Mouse (Mus musculus) embryonic facial prominence, embryonic 13.5 days (tissue): ENCODE results near the gene Kel. TPM values are rescaled to one million over a fixed set of nuclear protein-coding genes. Genes with fewer than 3 reads are reported as not detected.

Source experiments
- ATAC-seq: fragments of 200-750 bp; cut with Nextera tagmentation; 2 replicates; pipeline ENCODE4 v1.8.0; 2017; ENCODE audit warnings: low read depth; ENCODE audit not compliant: insufficient number of reproducible peaks, insufficient read depth, low FRiP score, low TSS enrichment
- H3K27ac ChIP-seq: fragments of 300-500 bp; sonication (generic); 2 replicates; pipeline ENCODE4 v1.5.1; 2015; ENCODE audit warnings: moderate library complexity, mild to moderate bottlenecking, inconsistent platforms
- H3K27me3 ChIP-seq: fragments of 300-500 bp; sonication (generic); 2 replicates; pipeline ENCODE4 v1.6.1; 2015; ENCODE audit warnings: mild to moderate bottlenecking, inconsistent platforms
- H3K36me3 ChIP-seq: fragments of 300-500 bp; sonication (generic); 2 replicates; pipeline ENCODE4 v1.6.1; 2015; ENCODE audit warnings: mild to moderate bottlenecking, inconsistent platforms
- H3K4me1 ChIP-seq: fragments of 300-500 bp; sonication (generic); 2 replicates; pipeline ENCODE4 v1.6.1; 2015; ENCODE audit warnings: inconsistent platforms
- H3K4me2 ChIP-seq: fragments of 300-500 bp; sonication (generic); 2 replicates; pipeline ENCODE4 v1.6.1; 2015; ENCODE audit warnings: moderate library complexity, mild to moderate bottlenecking, inconsistent platforms
- H3K4me3 ChIP-seq: fragments of 300-500 bp; sonication (generic); 2 replicates; pipeline ENCODE4 v1.5.1; 2015; ENCODE audit warnings: mild to moderate bottlenecking, inconsistent platforms
- H3K9ac ChIP-seq: fragments of 300-500 bp; sonication (generic); 2 replicates; pipeline ENCODE4 v1.6.1; 2015; ENCODE audit warnings: mild to moderate bottlenecking, inconsistent platforms
- H3K9me3 ChIP-seq: fragments of 300-500 bp; sonication (generic); 2 replicates; pipeline ENCODE4 v1.6.1; 2016; ENCODE audit warnings: inconsistent platforms
- WGBS: fragments of 180-500 bp; shearing (Covaris S2); methylation state at CpG from one replicate; pipeline ENCODE4 v1.1.7; 2015; ENCODE audit warnings: mixed read lengths; 5-methylcytosine and 5-hydroxymethylcytosine counted together
- polyA plus RNA-seq: library from polyadenylated mRNA; unstranded; fragments of >200 nt; fragmentation: Nextera tagmentation; extraction: Ambion mirVana; gene quantifications from 2 replicates; pipeline ENCODE4 v1.2.1, GENCODE M21; 2015

Kel gene
- polyA plus RNA-seq, 1 experiment from 2014 or later: 1.3 TPM

GRCm38 (mm10) chr6:41685596-41685995 lies 18.5 kb downstream of the Kel start:
- no peaks in the 10 kb centered on the region for H3K4me1 ChIP-seq
- 81% methylated on average over 3 of the region's 3 CpGs for WGBS
- H3K9ac ChIP-seq: no peak overlapping the region
- no peak overlapping the region for H3K4me3 ChIP-seq
- H3K36me3 ChIP-seq: no peaks in the 10 kb centered on the region
- H3K4me2 ChIP-seq: no peak overlapping the region
- no peaks in the 10 kb centered on the region for H3K9me3 ChIP-seq
- ATAC-seq: no peak
- no peak overlapping the region for H3K27ac ChIP-seq
- no peaks in the 10 kb centered on the region for H3K27me3 ChIP-seq

GRCm38 (mm10) chr6:41684911-41685310 lies 19.2 kb downstream of the Kel start:
- no peaks in the 10 kb centered on the region for H3K4me1 ChIP-seq
- no peak for ATAC-seq
- no peaks in the 10 kb centered on the region for H3K9me3 ChIP-seq
- no peak overlapping the region for H3K4me3 ChIP-seq
- WGBS: 86% methylated on average over 5 of the region's 5 CpGs
- no peaks in the 10 kb centered on the region for H3K36me3 ChIP-seq
- H3K4me2 ChIP-seq: no peak overlapping the region
- no peak overlapping the region for H3K27ac ChIP-seq
- H3K9ac ChIP-seq: no peak overlapping the region
- H3K27me3 ChIP-seq: no peaks in the 10 kb centered on the region

GRCm38 (mm10) chr6:41684131-41684530 lies 20.0 kb downstream of the Kel start, which contains the start of gene Llcfc1:
Llcfc1 (plus strand) TSS chr6:41684431.
- H3K4me1 ChIP-seq: no peaks in the 10 kb centered on the region
- H3K9ac ChIP-seq: no peak within 1 kb of the TSS
- H3K27ac ChIP-seq: no peak within 1 kb of the TSS
- WGBS: 94% methylated on average over 2 of the region's 2 CpGs
- ATAC-seq: no peak
- no peaks in the 10 kb centered on the region for H3K27me3 ChIP-seq
- no peaks in the 10 kb centered on the region for H3K9me3 ChIP-seq
- no peak within 1 kb of the TSS for H3K4me2 ChIP-seq
- H3K4me3 ChIP-seq: no peak within 1 kb of the TSS
- H3K36me3 ChIP-seq: no peaks in the 10 kb centered on the region

GRCm38 (mm10) chr6:41681656-41682055 lies 22.5 kb downstream of the Kel start:
- H3K27ac ChIP-seq: no peak overlapping the region
- H3K4me3 ChIP-seq: no peak overlapping the region
- no peak for ATAC-seq
- 75% methylated on average over 5 of the region's 5 CpGs for WGBS
- H3K4me1 ChIP-seq: no peaks in the 10 kb centered on the region
- H3K4me2 ChIP-seq: no peak overlapping the region
- no peaks in the 10 kb centered on the region for H3K9me3 ChIP-seq
- H3K9ac ChIP-seq: no peak overlapping the region
- no peaks in the 10 kb centered on the region for H3K36me3 ChIP-seq
- no peaks in the 10 kb centered on the region for H3K27me3 ChIP-seq

- Histone ChIP-seq H3K4me3 (no peak within 1 kb of the TSS), H3K4me1 (no peaks in the 10 kb centered on the region), H3K27ac (no peak within 1 kb of the TSS), H3K9me3 (no peaks in the 10 kb centered on the region), H3K9ac (no peak within 1 kb of the TSS), H3K27me3 (no peaks in the 10 kb centered on the region), H3K4me2 (no peak within 1 kb of the TSS), H3K36me3 (no peaks in the 10 kb centered on the region)
- ATAC-seq: no peak
- 61% methylated on average over 1 of the region's 1 CpGs for WGBS
Observed at GRCm38 (mm10) chr6:41680669-41681068, 23.5 kb downstream of the Kel start, which contains the start of gene Trpv5. Trpv5 (minus strand) TSS chr6:41680769.

GRCm38 (mm10) chr6:41676530-41676929 lies 27.6 kb downstream of the Kel start:
- no peak overlapping the region for H3K4me2 ChIP-seq
- ATAC-seq: no peak
- H3K27ac ChIP-seq: no peak overlapping the region
- H3K4me3 ChIP-seq: no peak overlapping the region
- no peak overlapping the region for H3K9ac ChIP-seq
- no peaks in the 10 kb centered on the region for H3K36me3 ChIP-seq
- H3K9me3 ChIP-seq: no peaks in the 10 kb centered on the region
- H3K4me1 ChIP-seq: no peaks in the 10 kb centered on the region
- 92% methylated on average over 2 of the region's 2 CpGs for WGBS
- no peaks in the 10 kb centered on the region for H3K27me3 ChIP-seq

- ATAC-seq: no peak
Observed at GRCm38 (mm10) chr6:41662320-41662719, 41.8 kb downstream of the Kel start.

GRCm38 (mm10) chr6:41658487-41658886 lies 45.7 kb downstream of the Kel start:
- 80% methylated on average over 1 of the region's 1 CpGs for WGBS
- Histone ChIP-seq H3K4me1 (no peaks in the 10 kb centered on the region), H3K9me3 (no peaks in the 10 kb centered on the region), H3K4me2 (no peak overlapping the region), H3K27ac (no peak overlapping the region), H3K36me3 (no peaks in the 10 kb centered on the region), H3K9ac (no peak overlapping the region), H3K27me3 (no peaks in the 10 kb centered on the region), H3K4me3 (no peak overlapping the region)
- no peak for ATAC-seq

More at GRCm38 (mm10) chr6:41662320-41662719, 41.8 kb downstream of the Kel start:
- no peak overlapping the region for H3K4me3 ChIP-seq
- H3K36me3 ChIP-seq: no peaks in the 10 kb centered on the region
- H3K4me2 ChIP-seq: no peak overlapping the region
- H3K27ac ChIP-seq: no peak overlapping the region
- H3K27me3 ChIP-seq: no peaks in the 10 kb centered on the region
- no peak overlapping the region for H3K9ac ChIP-seq
- no peaks in the 10 kb centered on the region for H3K9me3 ChIP-seq
- no peaks in the 10 kb centered on the region for H3K4me1 ChIP-seq
- 35% methylated on average over 2 of the region's 2 CpGs for WGBS

GRCm38 (mm10) chr6:41654648-41655047 lies 49.5 kb downstream of the Kel start:
- ATAC-seq: no peak
- Histone ChIP-seq H3K4me2 (no peak overlapping the region), H3K36me3 (no peaks in the 10 kb centered on the region), H3K27me3 (no peaks in the 10 kb centered on the region), H3K9ac (no peak overlapping the region), H3K4me3 (no peak overlapping the region), H3K27ac (no peak overlapping the region), H3K4me1 (no peaks in the 10 kb centered on the region), H3K9me3 (no peaks in the 10 kb centered on the region)
- 83% methylated on average over 8 of the region's 8 CpGs for WGBS

GRCm38 (mm10) chr6:41653173-41653572 lies 51.0 kb downstream of the Kel start:
- no peak overlapping the region for H3K9ac ChIP-seq
- no peaks in the 10 kb centered on the region for H3K36me3 ChIP-seq
- H3K27me3 ChIP-seq: no peaks in the 10 kb centered on the region
- no peak overlapping the region for H3K27ac ChIP-seq
- ATAC-seq: no peak
- H3K4me2 ChIP-seq: no peak overlapping the region
- WGBS: 91% methylated on average over 5 of the region's 5 CpGs
- H3K9me3 ChIP-seq: no peaks in the 10 kb centered on the region
- no peaks in the 10 kb centered on the region for H3K4me1 ChIP-seq
- H3K4me3 ChIP-seq: no peak overlapping the region

- H3K4me3 ChIP-seq: no peak overlapping the region
- no peak overlapping the region for H3K9ac ChIP-seq
- no peaks in the 10 kb centered on the region for H3K36me3 ChIP-seq
- H3K4me1 ChIP-seq: no peaks in the 10 kb centered on the region
- H3K4me2 ChIP-seq: no peak overlapping the region
- no peak overlapping the region for H3K27ac ChIP-seq
- ATAC-seq: no peak
- H3K27me3 ChIP-seq: no peaks in the 10 kb centered on the region
- H3K9me3 ChIP-seq: no peaks in the 10 kb centered on the region
Observed at GRCm38 (mm10) chr6:41646672-41647071, 57.5 kb downstream of the Kel start.

GRCm38 (mm10) chr6:41646220-41646619 lies 57.9 kb downstream of the Kel start:
- no peak for ATAC-seq
- no peaks in the 10 kb centered on the region for H3K9me3 ChIP-seq
- H3K4me2 ChIP-seq: no peak overlapping the region
- H3K36me3 ChIP-seq: no peaks in the 10 kb centered on the region
- H3K4me1 ChIP-seq: no peaks in the 10 kb centered on the region
- 78% methylated on average over 3 of the region's 3 CpGs for WGBS
- H3K27ac ChIP-seq: no peak overlapping the region
- H3K9ac ChIP-seq: no peak overlapping the region
- H3K4me3 ChIP-seq: no peak overlapping the region
- H3K27me3 ChIP-seq: no peaks in the 10 kb centered on the region

GRCm38 (mm10) chr6:41643227-41643626 lies 60.9 kb downstream of the Kel start:
- no peak overlapping the region for H3K4me3 ChIP-seq
- no peak overlapping the region for H3K4me2 ChIP-seq
- no peaks in the 10 kb centered on the region for H3K36me3 ChIP-seq
- H3K27me3 ChIP-seq: no peaks in the 10 kb centered on the region
- H3K27ac ChIP-seq: no peak overlapping the region
- no peak for ATAC-seq
- no peaks in the 10 kb centered on the region for H3K4me1 ChIP-seq
- 88% methylated on average over 3 of the region's 3 CpGs for WGBS
- no peaks in the 10 kb centered on the region for H3K9me3 ChIP-seq
- no peak overlapping the region for H3K9ac ChIP-seq
